Mouse (Mus musculus): ENCODE measurements at regions not wholly inside any gene's neighbourhood (a gene's known extent, or its start where the extent isn't known, plus 50 kb on each side); places are given as distances from the start of the nearest gene placed in this dataset.

DNA sequence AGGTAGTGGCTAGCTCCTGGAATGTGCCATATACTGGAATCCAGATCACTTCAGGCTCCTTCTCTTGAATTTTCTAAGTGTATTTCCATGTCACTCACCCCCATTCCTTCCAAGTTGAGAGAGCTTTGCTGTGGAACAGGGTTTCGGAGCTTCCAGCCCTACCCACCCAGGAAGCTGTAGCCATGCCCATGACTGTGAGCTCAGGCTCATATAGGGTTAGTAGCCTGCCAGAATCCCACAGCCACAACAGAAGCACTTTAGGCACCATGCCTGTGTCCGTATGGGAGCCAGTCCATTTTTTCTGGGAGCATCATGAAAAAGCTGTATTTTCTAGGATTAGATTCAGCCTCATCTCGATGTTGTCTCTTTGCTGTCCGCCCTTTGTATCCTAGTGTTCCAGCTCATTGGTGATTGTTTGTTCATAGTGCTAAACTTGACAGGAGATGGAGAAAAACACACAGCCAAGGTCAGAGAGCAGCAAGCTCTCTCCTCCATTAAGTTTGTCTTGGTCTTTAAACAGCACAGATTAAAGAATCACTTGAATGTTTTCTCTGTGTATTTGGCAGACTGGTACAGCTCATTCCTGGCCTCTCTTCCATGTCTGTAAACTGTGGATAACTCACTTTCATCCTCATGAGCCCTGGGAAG lies 526.2 kb upstream of the 4930452B06Rik start:
- no peak for DNase-seq (ENCODE audit: low spot score in 2 of 2)

DNA sequence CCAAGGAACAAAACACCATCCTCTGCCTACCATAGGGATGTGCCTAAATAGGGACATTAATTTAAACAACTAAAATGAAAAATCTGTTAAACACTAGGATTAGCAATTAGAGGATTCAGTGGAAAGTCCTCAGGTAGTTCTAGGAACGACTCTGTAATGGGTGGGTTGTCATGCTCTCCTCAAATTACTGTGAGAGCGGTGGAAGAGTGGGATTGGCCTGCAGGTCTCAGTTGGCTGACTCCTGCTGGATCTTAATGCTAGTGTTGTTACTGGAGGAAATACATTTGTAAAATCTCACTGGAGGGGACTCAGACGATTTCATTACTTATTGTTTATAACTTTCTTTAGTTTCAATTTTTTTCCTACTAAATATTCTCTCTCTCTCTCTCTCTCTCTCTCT lies 525.6 kb upstream of the 4930452B06Rik start:
- no peak for DNase-seq (ENCODE audit: low spot score in 2 of 2)

DNA sequence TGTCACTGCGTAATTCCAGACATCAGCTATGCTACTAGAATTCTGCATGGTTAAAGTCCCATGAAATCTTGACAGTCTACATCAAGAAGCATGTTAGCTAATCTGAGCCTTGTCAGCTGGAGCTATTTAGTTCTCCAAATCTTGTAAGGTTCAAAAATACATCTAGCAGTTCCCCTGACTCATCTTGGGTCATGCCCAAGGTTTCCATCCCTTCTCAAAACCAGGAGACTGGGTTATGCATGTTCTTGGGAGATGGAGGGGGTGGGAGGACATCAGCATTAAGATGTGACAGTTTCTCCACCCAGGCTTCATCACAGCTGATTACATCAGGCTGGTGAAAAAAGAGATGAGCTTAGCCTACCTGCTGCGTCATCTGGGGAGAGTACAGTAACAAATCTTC lies 495.3 kb upstream of the 4930452B06Rik start:
- DNase-seq (ENCODE audit: low spot score in 2 of 2): no peak

DNA sequence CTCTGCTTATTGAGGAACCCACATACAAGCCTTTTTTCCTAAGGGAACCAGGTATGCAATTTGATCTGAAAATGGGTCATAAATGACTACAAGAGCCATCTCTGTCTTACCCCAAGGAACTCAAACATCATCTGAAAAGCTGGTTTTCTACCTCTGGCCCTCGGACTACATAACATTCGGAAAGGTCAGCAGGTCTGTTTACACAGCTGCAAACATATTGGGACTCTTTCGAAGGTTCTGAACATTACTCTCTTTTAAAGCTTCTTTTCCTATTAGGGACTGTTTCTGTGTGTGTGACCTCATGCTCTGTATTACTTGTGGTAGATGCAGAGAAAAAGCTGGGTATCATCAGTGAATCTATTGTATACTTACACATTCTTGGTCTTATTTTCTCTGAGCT lies 491.9 kb upstream of the 4930452B06Rik start:
- no peak for DNase-seq (ENCODE audit: low spot score in 2 of 2)

DNA sequence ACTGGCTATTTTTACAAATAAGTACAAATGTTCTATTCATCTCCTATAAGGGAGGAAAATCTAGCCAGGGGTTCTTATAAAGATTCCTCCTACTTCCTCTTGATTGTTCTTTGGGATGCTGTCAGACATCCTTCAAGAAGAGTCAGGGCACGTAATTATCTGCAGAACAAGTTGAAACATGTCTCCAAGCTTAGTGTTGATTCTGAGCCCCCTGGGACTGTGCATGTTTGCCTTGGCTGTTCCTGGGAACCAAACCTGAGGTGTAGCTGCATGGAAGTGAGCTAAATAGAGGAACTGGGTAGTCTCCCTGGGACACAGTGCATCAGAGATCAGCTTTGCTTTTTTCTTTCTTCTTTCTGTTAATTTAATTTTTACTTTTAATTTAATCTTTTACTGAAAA lies 484.8 kb upstream of the 4930452B06Rik start:
- no peak for DNase-seq (ENCODE audit: low spot score in 2 of 2)

DNA sequence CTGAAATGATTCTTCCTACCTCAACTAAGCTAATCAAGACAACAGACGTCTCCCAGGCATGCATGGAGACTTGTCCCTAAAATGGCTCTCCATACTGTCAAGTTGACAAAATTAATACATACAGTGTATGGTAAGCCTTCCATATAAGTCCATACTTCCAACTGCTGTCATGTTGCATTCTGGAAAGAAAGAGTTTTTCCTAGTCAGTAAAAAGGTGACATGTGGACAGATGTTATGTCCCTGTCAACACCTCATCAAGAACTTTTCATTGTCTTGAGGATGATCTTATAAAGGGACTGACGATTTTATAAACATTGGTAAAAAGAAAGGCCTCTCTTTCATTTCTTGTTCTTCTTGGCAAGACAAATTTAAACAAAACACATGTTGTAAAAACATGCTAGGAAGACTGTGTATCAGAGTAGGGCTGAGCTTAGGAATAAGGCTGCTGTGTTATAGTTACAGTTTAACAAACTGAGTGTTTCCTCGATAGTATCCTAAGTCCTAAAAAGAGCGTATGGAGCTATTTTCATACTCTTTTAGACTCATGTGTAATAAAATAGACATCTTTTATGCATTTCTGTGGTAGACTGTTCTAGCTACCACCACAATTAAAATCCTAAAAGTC lies 480.7 kb upstream of the 4930452B06Rik start:
- DNase-seq (ENCODE audit: low spot score in 2 of 2): no peak

DNA sequence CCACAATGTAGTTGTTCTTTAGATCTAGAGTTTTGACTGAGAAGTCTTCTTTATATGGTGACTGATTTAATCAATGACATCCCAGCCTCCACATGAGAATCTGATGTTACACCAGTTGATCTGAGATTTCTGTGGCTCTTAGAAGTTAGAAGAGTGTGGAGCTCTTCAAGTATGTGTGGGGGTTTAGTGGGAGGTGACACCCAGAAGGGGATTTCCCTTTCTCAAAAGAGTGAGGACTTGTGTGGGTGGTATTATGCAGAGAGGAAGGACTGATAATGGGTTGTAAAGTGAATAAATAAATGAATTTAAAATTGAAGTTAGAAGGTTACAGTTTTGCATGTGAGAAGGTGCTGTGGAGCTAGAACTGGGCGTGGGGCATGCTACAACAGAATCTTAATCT lies 439.7 kb upstream of the 4930452B06Rik start:
- no peak for DNase-seq (ENCODE audit: low spot score in 2 of 2)

DNA sequence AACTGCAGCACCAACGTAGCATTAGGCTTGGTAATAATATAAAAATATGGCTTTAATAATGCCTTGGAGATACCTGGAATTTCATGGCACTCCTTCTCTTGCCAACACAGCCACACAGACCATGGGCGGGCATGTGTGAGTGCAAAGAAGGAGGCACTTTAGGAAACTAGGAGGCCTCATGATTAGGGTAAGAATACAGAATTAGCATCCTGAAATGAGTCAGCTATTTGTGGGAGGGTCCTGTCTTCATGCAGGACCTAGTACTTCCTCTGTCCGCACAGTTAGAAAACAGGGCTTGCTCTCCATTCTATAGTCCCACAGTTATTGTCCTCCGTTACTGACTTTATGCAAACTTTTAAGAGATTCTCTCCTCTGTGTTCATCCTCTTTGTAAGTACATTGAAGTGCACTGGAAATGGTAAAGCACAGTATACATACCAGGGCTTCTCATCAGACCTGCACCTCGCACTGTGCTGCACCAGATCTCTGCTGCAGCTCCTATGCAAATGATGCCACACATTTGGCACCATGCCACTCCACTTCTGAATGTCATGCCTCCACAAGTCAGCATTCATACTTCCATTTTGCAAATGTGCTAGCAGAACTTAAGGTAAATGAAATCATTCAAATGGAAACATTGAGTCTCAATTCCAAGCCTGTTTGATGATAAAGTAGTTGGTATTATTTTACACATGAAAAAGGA lies 423.7 kb upstream of the 4930452B06Rik start:
- no peak for DNase-seq (ENCODE audit: low spot score in 2 of 2)

DNA sequence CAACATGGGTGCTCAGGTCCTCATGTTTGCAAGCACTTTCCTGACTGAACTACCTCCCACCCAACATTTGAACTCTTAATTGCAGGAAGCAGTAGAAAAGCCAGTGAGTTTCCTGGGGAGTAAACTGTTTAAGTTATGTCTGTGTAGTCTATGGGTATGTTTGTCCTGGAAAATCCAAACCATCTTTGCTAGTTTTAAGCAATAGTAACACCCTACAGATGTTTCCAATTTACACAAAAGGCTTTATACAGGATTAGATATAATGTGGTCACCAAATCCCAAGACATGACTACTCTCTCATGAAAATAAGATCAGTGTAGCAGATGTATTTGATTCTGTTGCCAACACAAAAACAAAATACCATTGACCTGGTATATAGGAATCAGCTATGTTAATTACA lies 421.1 kb upstream of the 4930452B06Rik start:
- DNase-seq (ENCODE audit: low spot score in 2 of 2): no peak

DNA sequence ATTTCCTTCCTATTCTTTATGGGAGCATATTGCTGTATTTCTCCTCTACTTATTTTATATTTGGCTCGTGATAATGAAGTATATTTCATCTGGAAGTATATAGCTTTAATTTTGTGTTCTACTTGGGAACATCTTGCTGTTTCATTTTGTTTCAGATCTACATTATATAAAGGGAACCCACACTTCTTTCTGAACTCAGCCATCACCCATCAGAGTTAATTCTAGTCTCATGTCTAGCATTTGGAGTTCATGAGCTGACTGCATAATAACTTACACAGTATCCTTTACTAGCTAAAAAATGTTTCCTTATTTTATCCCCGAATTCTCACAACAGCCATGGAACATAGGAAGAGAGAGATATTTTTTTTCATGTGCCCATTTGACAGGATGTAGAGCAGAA lies 413.6 kb upstream of the 4930452B06Rik start:
- no peak for DNase-seq (ENCODE audit: low spot score in 2 of 2)

DNA sequence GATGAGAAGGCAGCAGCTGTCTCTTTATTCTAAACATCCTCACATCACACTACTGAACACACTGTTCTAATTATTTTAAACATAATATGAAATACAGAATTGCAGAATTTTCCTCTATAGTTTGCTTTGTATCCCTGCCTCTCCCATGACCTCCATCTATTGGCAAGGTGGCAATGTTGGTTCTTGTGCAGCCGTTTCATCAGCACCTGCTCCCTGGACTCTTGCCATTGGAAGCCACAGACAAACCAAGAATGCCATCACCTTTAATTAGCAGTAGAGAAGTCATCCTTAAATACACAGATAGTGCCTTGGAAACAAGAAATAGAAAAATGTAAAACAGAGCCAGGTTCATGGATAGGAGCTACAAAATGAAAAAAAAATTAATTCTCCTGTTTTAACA lies 413.0 kb upstream of the 4930452B06Rik start:
- DNase-seq (ENCODE audit: low spot score in 2 of 2): no peak

DNA sequence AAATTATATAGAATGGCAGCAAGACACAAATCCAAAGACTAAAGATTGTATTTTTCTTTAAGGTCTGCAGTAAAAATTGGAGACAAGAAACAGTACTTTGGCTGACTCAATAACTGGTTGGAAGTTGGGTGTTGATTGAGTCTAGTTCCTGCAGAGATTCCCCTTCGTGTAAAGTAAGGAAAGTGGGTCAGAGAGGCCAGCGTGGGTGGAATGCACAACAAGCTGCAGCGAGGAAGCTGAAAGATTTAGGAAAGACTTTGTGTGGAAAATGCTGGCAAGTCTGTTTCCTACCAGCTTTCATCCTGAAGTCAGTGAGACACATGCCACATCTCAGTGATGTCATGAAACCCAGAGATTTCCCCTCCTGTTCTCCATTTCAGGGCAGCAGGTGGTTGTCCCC lies 405.1 kb upstream of the 4930452B06Rik start:
- DNase-seq (ENCODE audit: low spot score in 2 of 2): peak; percentile 24 to 34

DNA sequence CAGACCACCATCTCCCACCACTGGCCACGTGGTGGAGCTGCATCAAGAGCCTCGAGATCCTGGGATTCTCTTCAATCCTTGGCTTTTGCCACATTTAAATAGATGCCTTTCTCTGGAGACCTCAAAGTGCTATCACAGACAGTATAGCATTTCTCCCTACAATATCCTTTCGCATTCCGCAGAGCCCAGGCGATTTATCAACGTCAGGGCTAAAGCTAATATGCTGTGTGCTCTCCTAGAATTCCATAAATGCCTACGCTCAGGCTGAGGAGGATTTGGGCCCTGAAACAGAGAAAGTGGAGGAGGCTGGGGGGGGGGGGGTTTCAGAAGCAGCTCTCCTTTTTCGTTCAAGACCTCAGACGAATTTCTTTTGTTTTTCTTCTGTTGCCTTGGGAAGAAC lies 394.0 kb upstream of the 4930452B06Rik start:
- no peak for DNase-seq (ENCODE audit: low spot score in 2 of 2)

DNA sequence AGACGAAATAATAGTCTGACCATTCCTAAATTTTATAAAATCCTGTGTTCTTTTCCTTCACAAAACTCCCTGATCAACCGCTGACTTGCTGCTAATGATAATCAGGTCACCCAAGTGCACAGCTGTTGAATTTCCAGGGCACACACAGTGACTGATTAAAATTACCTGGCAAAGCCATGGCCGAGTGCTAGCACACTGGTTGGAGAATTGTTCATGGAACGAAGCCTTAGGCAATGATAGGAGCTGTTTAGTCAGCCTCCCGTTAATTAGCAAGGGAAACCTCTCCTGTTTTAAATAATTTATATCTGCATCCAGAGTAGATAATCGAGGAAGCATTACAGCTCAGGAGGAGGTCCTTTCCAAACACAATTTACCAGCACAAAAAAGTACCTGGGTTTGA lies 362.8 kb upstream of the 4930452B06Rik start:
- no peak for DNase-seq (ENCODE audit: low spot score in 2 of 2)

DNA sequence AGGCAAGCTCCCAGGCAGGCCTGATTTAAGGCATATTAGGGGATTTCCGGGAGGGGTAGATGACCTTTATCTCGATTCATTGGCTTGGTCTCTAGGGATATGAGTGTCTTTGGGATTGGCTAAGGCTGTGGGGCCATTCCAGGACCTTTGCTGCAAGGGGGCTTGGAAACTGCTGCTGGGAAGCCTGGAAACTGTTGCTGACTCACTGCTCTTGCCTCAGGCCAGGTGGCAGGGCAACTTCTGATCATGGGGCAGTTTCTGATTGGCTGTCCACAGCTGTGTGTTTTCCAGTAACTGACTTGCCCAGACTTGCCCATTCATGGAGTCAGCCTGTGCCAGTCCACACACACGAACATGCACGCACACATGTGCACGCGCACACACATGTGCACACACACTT lies 349.8 kb upstream of the 4930452B06Rik start:
- no peak for DNase-seq (ENCODE audit: low spot score in 2 of 2)

DNA sequence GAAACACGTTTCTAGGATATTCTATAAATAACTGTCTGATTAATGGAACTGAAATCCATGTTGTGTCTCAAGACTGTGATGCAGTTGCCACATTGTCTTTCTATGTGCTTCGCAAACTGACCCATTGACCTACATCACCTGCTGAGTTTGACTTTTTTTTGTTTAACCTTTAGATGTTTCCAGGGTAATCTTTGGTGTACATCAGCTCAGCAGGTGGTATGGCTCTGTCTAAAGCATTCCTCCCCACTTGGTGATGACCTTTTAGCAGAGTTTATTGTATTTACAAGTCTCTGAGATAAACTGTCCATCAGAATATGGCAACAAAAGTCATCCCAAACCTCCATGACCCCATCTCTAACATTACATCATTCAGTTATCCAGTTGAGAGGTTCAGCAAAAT lies 337.0 kb upstream of the 4930452B06Rik start:
- DNase-seq (ENCODE audit: low spot score in 2 of 2): no peak

DNA sequence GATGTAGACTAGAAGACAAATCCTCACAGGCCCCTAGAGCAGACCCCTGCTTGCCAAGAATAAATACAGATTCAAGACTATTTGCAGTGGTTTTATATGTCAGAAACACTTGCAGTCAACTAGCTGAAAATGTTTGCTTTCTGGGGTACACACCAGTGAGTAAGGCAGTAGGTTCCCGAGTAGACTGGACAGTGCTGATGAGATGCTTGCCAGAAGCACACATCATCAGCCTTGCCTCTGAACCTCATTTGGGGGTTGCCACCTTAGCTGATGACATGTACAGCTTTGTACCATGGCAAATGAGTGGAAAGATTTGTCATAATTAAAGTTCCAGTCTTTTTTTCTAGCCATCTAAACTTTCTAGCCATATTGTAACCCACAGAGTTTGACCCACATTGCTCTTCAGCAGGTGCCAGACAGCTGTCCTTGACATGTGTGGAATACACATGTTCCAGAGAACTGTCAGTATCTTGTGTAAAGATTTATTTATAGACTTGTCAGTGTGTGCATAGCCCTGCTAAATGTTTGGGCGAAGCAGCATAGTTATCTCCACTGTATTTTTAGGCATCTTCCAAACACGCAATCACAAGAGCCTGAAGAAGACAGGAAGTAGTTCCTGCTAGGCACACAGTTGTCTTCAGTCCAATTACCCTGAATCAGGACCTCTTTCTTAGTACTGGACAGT lies 334.5 kb upstream of the 4930452B06Rik start:
- no peak for DNase-seq (ENCODE audit: low spot score in 2 of 2)

DNA sequence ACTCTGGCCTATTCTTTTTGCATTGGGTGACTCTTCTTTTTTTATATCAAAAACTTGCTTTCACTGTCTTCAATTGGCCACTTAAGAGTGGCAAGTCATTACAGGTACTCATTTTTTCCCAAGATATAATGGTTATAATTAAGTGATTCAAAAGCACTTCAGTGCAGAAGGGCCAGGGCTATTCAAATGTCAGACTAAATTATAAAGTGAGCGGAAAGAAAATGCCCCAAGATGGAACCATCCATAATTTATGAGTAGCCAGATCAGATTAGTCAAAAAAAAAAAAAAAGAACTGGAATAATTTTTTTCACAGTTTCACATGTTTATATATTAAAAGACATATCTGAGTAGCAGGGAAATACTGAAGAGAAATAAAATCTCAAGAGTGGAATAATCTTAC lies 333.8 kb upstream of the 4930452B06Rik start:
- no peak for DNase-seq (ENCODE audit: low spot score in 2 of 2)

DNA sequence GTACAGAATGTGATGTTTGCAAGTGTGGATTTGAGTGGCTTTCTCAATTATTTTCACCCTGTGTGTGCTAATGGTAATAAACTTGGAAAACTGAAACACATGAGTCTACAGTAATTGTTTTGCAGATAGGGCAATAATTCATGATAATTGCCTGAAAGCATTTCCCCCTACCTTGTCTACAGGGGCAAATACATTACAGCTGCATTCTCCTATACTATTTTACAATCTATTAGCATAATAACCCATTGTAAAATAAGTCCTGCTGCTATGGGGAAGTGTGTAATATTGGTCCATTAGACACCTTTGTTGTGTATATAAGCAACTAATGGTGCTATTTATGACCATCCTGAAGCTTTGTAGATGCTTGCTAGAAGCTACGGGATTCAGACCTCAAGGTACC lies 327.4 kb upstream of the 4930452B06Rik start:
- no peak for DNase-seq (ENCODE audit: low spot score in 2 of 2)

DNA sequence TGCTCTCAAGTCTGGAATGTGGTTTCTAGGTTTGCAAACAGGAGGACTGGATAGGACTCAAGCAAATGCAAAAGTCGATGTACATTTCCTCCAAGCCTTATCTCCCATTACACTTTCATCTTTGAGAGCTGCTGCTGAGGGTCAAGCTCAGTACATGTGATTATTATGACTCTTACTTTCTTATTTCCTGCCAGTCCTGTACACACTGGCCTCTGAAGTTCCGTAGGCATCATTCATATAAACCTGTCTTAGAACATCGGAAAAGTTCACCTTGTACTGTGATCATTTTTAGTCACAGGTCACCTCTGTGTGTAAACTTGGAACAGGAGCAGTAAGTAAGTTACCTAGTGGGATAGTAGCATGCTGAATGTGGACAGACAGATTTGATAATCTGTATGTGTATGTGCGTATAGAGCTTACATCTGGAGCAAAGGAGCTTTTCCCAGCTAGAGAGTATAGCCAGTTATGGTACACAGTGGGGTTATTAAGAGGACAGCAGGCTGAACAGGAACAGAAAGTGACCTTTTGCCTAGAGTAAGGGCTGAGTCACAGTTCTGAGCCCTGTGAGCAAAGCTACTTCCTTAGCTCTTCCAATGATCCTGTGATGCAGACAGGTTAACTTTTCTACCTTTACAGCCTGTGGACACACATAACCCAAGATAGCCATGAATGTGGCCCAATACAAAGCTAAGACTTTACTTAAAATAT lies 319.2 kb upstream of the 4930452B06Rik start:
- no peak for DNase-seq (ENCODE audit: low spot score in 2 of 2)

DNA sequence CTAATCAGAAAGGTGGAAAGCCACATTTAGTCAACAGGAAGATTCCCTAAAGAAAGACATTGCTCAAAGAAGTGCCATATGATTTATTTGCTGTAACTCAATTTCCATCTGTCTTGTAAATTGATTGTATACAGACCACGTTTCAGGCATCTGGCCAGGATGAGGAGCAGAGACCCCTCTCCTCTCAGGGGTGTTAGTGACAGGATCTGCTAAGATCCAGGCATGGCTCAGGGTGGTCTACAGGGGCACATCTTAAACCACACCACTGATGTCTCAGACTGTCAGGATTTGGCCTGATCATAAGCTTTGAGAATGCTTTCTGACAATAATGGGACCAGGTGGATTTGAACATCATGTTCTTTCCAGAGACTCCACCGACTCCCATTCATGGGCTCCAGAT lies 295.5 kb upstream of the 4930452B06Rik start:
- no peak for DNase-seq (ENCODE audit: low spot score in 2 of 2)
